Mouse (Mus musculus): Measurements from ENCODE around the gene C2cd5.
A peak's percentile ranks its signal among the peaks of the same experiment; 100 is the strongest.
"Not testable (repeated sequence)": the region's sequence is repeated elsewhere in the genome, so short reads cannot be mapped to it uniquely, and the experiment has no call there.

C2cd5 gene

GRCm38 (mm10) chr6:143099681-143100382 is at the start of gene C2cd5:
Gene C2cd5, minus strand, starts transcription at chr6:143100141.
- peak; percentile 97 to 98 for DNase-seq (ENCODE audit: low spot score in 2 of 2)

- no peak for DNase-seq (ENCODE audit: low spot score in 2 of 2)
Measured at GRCm38 (mm10) chr6:143148868-143149267, 48.9 kb upstream of the C2cd5 start.

- DNase-seq (ENCODE audit: low spot score in 2 of 2): no peak
Measured at GRCm38 (mm10) chr6:143146756-143147155, 46.8 kb upstream of the C2cd5 start.

- no peak for DNase-seq (ENCODE audit: low spot score in 2 of 2)
Measured at GRCm38 (mm10) chr6:143145051-143145450, 45.1 kb upstream of the C2cd5 start.

GRCm38 (mm10) chr6:143144556-143144955 is 44.6 kb upstream of the C2cd5 start:
- DNase-seq (ENCODE audit: low spot score in 2 of 2): no peak

GRCm38 (mm10) chr6:143143775-143144273 is 43.9 kb upstream of the C2cd5 start:
- DNase-seq (ENCODE audit: low spot score in 2 of 2): peak in 1 of 2 experiments; percentile 29

- no peak for DNase-seq (ENCODE audit: low spot score in 2 of 2)
Measured at GRCm38 (mm10) chr6:143143321-143143720, 43.4 kb upstream of the C2cd5 start.

- no peak for DNase-seq (ENCODE audit: low spot score in 2 of 2)
Measured at GRCm38 (mm10) chr6:143142861-143143260, 42.9 kb upstream of the C2cd5 start.

GRCm38 (mm10) chr6:143141624-143142592 is 42.0 kb upstream of the C2cd5 start:
- not testable (repeated sequence) for DNase-seq (ENCODE audit: low spot score in 2 of 2)

- DNase-seq (ENCODE audit: low spot score in 2 of 2): no peak
Measured at GRCm38 (mm10) chr6:143140884-143141283, 40.9 kb upstream of the C2cd5 start.

- no peak for DNase-seq (ENCODE audit: low spot score in 2 of 2)
Measured at GRCm38 (mm10) chr6:143139417-143139816, 39.5 kb upstream of the C2cd5 start.

GRCm38 (mm10) chr6:143137341-143137740 is 37.4 kb upstream of the C2cd5 start:
- no peak for DNase-seq (ENCODE audit: low spot score in 2 of 2)

- no peak for DNase-seq (ENCODE audit: low spot score in 2 of 2)
Measured at GRCm38 (mm10) chr6:143136688-143137087, 36.7 kb upstream of the C2cd5 start.

GRCm38 (mm10) chr6:143135097-143135496 is 35.2 kb upstream of the C2cd5 start:
- no peak for DNase-seq (ENCODE audit: low spot score in 2 of 2)

- no peak for DNase-seq (ENCODE audit: low spot score in 2 of 2)
Measured at GRCm38 (mm10) chr6:143133150-143133549, 33.2 kb upstream of the C2cd5 start.

GRCm38 (mm10) chr6:143131895-143132652 is 32.1 kb upstream of the C2cd5 start:
- DNase-seq (ENCODE audit: low spot score in 2 of 2): no peak

GRCm38 (mm10) chr6:143130411-143130810 is 30.5 kb upstream of the C2cd5 start:
- DNase-seq (ENCODE audit: low spot score in 2 of 2): no peak

GRCm38 (mm10) chr6:143129952-143130351 is 30.0 kb upstream of the C2cd5 start:
- no peak for DNase-seq (ENCODE audit: low spot score in 2 of 2)

- DNase-seq (ENCODE audit: low spot score in 2 of 2): no peak
Measured at GRCm38 (mm10) chr6:143129466-143129865, 29.5 kb upstream of the C2cd5 start.

GRCm38 (mm10) chr6:143125721-143126120 is 25.8 kb upstream of the C2cd5 start:
- no peak for DNase-seq (ENCODE audit: low spot score in 2 of 2)

GRCm38 (mm10) chr6:143119325-143119724 is 19.4 kb upstream of the C2cd5 start:
- DNase-seq (ENCODE audit: low spot score in 2 of 2): no peak

- no peak for DNase-seq (ENCODE audit: low spot score in 2 of 2)
Measured at GRCm38 (mm10) chr6:143116779-143117178, 16.8 kb upstream of the C2cd5 start.
